Mouse (Mus musculus) G1E-ER4 (cell line): ENCODE measurements around the gene P2rx6. TPM values are rescaled to one million over a fixed set of nuclear protein-coding genes. Genes with fewer than 3 reads are reported as not detected.

ENCODE experiments used
- GATA1 ChIP-seq: IDR thresholded peaks from one replicate; pipeline ENCODE4 v1.8.0; 2012; ENCODE audit warnings: low read length, inconsistent platforms
- polyA plus RNA-seq: library from polyadenylated mRNA; stranded (reverse); fragments of >175 nt; gene quantifications from 2 replicates; pipeline ENCODE4 v1.2.3, GENCODE M21; 2012

The P2rx6 gene
- polyA plus RNA-seq, 1 experiment = 0.03 TPM

DNA sequence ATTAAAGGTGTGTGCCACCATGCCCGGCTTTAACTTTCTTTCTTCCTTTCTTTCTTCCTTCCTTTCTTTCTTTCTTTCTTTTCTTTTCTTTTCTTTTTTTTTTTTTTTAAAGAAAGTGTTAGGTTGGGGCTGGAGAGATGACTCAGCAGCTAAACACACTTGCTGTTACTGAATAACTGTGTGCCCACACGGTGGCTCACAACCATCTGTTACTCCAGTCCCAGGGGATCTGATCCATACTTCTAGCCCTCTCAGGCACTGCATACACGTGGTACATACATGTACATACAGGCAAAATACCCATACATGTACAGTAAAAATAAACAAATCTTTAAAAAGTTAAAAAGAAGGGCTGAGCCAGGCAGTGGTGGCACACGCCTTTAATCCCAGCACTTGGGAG is 49.7 kb downstream of the P2rx6 start:
- no peak for TF ChIP-seq GATA1

GRCm38 (mm10) chr16:17616212-17616611 is 54.5 kb downstream of the P2rx6 start:
- TF ChIP-seq GATA1 = no peak

GRCm38 (mm10) chr16:17617922-17618565 is 56.4 kb downstream of the P2rx6 start:
- no peak for TF ChIP-seq GATA1

GRCm38 (mm10) chr16:17619198-17620105 is 57.8 kb downstream of the P2rx6 start, which contains the start of gene Smpd4:
TSS of gene Smpd4 (plus strand) at chr16:17619354.
- TF ChIP-seq GATA1 = no peak

DNA sequence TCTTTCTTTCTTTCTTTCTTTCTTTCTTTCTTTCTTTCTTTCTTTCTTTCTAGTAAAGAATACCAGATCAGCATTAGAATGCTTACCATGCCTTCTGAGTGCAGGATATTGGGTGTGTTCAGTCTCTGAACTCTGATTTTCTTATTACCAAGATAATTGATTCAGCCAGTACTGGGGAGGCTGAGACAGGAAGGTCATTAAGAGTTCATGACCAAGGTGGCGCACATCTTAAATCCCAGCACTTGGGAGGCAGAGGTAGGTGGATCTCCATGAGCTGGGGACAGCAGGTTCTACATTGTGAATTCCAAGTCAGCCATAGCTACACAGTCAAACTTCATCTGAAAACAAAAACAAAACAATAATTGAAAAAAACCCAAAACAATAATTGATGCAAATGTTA is 60.3 kb downstream of the P2rx6 start:
- TF ChIP-seq GATA1 = no peak

GRCm38 (mm10) chr16:17625488-17626268 is 64.0 kb downstream of the P2rx6 start:
- no peak for TF ChIP-seq GATA1

DNA sequence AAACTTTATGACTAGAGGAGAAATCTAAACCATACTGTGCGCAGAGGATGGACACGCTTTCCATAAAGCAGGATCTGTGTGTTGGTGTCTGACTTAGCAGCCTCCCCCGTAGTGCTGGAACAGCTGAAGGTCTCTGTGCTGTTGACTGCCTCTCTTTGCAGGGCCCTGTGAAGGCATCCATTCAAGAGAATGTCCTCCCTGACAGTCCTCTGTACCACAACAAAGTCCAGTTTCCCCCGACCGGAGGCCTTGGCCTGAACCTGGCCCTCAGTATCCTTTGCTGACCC is 64.5 kb downstream of the P2rx6 start:
- TF ChIP-seq GATA1 = no peak

Other genes starting within 250 kb of the P2rx6 start
- gene Serpind1, start 230.5 kb upstream of the P2rx6 start, polyA plus RNA-seq = not detected in 2 replicates
- 5.3 and 6.1 TPM in 2 replicates for gene Snap29, start 155.9 kb upstream of the P2rx6 start, polyA plus RNA-seq
- gene Pi4ka, start 155.6 kb upstream of the P2rx6 start, polyA plus RNA-seq = 11.6 and 20.2 TPM in 2 replicates
- 22.8 and 23.1 TPM in 2 replicates for gene Crkl, start 109.9 kb upstream of the P2rx6 start, polyA plus RNA-seq
- gene Aifm3, start 72.3 kb upstream of the P2rx6 start, polyA plus RNA-seq = not detected in 2 replicates
- gene Lztr1, start 53.2 kb upstream of the P2rx6 start, polyA plus RNA-seq = 19.1 and 41.2 TPM in 2 replicates
- gene Thap7, start 30.7 kb upstream of the P2rx6 start, polyA plus RNA-seq = 214 and 234 TPM in 2 replicates
- gene Lrrc74b, start 638 bp upstream of the P2rx6 start, polyA plus RNA-seq = 0.05 TPM in 1 of 2 replicates, not detected in the other
- gene Slc7a4, start 21.3 kb downstream of the P2rx6 start, polyA plus RNA-seq = not detected in 2 replicates
- 16.9 and 31.4 TPM in 2 replicates for gene Smpd4, start 57.5 kb downstream of the P2rx6 start, polyA plus RNA-seq
- gene Ccdc74a, start 84.6 kb downstream of the P2rx6 start, polyA plus RNA-seq = 6.1 and 7.5 TPM in 2 replicates
- gene Med15, start 171.0 kb downstream of the P2rx6 start, polyA plus RNA-seq = 176 and 227 TPM in 2 replicates
- gene Klhl22, start 197.7 kb downstream of the P2rx6 start, polyA plus RNA-seq = not detected in 2 replicates
- gene Scarf2, start 235.4 kb downstream of the P2rx6 start, polyA plus RNA-seq = not detected in 2 replicates